Mouse (Mus musculus): ENCODE measurements at regions not wholly inside any gene's neighbourhood (a gene's known extent, or its start where the extent isn't known, plus 50 kb on each side); places are given as distances from the start of the nearest gene placed in this dataset.

GRCm38 (mm10) chr5:119099817-119100216 is 539.3 kb downstream of the Med13l start:
- no peaks in the 10 kb centered on the region for H3K36me3 ChIP-seq (ENCODE audit: control insufficient read depth, insufficient read depth)
- no peaks in the 10 kb centered on the region for H3K79me3 ChIP-seq (ENCODE audit: low read depth)
- TF ChIP-seq MYOD1 (IDR thresholded peaks at IDR 0.05; ENCODE audit: control insufficient read depth, insufficient read length, low read depth) (no peak), MYOG (IDR thresholded peaks at IDR 0.05; ENCODE audit: control insufficient read depth, extremely low read depth, insufficient read length) (no peak), CTCF (IDR thresholded peaks at IDR 0.05; ENCODE audit: control insufficient read depth, insufficient read depth, insufficient read length) (no peak), FOSL1 (IDR thresholded peaks at IDR 0.05; ENCODE audit: insufficient read depth, low read length, poor library complexity, severe bottlenecking) (no peak), MAX (IDR thresholded peaks at IDR 0.05) (no peak), USF1 (IDR thresholded peaks at IDR 0.05; ENCODE audit: low read depth) (no peak), CEBPB (IDR thresholded peaks at IDR 0.05; ENCODE audit: low read depth) (no peak)
- H3K4me3 ChIP-seq (ENCODE audit: insufficient read depth, poor library complexity, severe bottlenecking), result no peak overlapping the region
- H3ac ChIP-seq (ENCODE audit: control insufficient read depth, insufficient read length, low read depth), result no peak overlapping the region
- no peaks in the 10 kb centered on the region for H3K79me2 ChIP-seq (ENCODE audit: control insufficient read depth, insufficient read depth)
- no peaks in the 10 kb centered on the region for H3K27me3 ChIP-seq (ENCODE audit: control insufficient read depth, insufficient read depth, insufficient read length)

DNA sequence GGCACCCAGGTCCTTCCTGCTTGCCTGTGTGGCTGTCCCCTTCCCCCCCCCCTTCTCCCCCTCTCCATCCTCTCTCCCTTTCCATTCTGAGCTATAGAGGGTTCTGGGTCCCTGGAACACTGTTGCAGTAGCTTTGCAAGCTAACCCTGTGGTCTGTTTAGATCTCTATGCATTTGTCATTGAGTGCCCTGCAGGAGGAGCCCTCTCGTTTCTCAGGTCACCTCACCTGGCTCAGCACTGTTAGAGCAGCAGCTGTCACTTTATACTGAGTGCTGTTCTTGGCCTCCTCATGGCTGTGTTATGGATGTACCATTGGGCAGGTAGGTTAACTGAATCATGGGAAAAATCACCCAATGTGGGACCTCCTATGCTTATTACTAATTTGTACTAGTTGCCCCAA is 543.0 kb downstream of the Med13l start:
- no peaks in the 10 kb centered on the region for H3K36me3 ChIP-seq (ENCODE audit: control insufficient read depth, insufficient read depth)
- H3K4me3 ChIP-seq (ENCODE audit: insufficient read depth, poor library complexity, severe bottlenecking), result no peak overlapping the region
- no peaks in the 10 kb centered on the region for H3K27me3 ChIP-seq (ENCODE audit: control insufficient read depth, insufficient read depth, insufficient read length)
- H3K79me3 ChIP-seq (ENCODE audit: low read depth), result no peaks in the 10 kb centered on the region
- H3ac ChIP-seq (ENCODE audit: control insufficient read depth, insufficient read length, low read depth), result no peak overlapping the region
- no peak for TF ChIP-seq CTCF (IDR thresholded peaks at IDR 0.05; ENCODE audit: control insufficient read depth, insufficient read depth, insufficient read length)
- TF ChIP-seq MAX (IDR thresholded peaks at IDR 0.05), result no peak
- no peak for TF ChIP-seq MYOG (IDR thresholded peaks at IDR 0.05; ENCODE audit: control insufficient read depth, extremely low read depth, insufficient read length)
- no peak for TF ChIP-seq FOSL1 (IDR thresholded peaks at IDR 0.05; ENCODE audit: insufficient read depth, low read length, poor library complexity, severe bottlenecking)
- no peak for TF ChIP-seq USF1 (IDR thresholded peaks at IDR 0.05; ENCODE audit: low read depth)
- TF ChIP-seq CEBPB (IDR thresholded peaks at IDR 0.05; ENCODE audit: low read depth), result no peak
- TF ChIP-seq MYOD1 (IDR thresholded peaks at IDR 0.05; ENCODE audit: control insufficient read depth, insufficient read length, low read depth), result no peak
- H3K79me2 ChIP-seq (ENCODE audit: control insufficient read depth, insufficient read depth), result no peaks in the 10 kb centered on the region

DNA sequence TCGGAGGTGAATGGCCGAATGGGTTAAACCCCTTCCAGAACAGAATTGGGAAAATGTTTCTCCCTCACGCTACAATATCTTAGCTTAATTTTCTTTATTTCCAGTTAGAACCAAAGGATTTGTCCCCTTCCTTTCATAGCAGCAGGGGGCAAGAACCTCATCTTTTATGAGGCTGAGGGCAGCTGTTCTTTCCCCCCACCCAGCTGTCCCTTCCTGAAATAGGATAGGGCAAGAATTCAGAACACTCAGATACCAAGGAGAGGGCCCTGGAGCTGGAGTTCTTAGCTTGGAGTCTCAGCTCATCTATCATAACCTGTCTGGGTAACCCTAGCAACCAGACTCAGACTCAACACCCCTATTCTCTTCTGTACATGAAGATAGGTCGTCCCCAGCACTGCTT is 547.4 kb downstream of the Med13l start:
- Histone ChIP-seq H3K36me3 (ENCODE audit: control insufficient read depth, insufficient read depth) (no peaks in the 10 kb centered on the region), H3K79me2 (ENCODE audit: control insufficient read depth, insufficient read depth) (no peaks in the 10 kb centered on the region), H3K79me3 (ENCODE audit: low read depth) (no peaks in the 10 kb centered on the region), H3K27me3 (ENCODE audit: control insufficient read depth, insufficient read depth, insufficient read length) (no peaks in the 10 kb centered on the region), H3ac (ENCODE audit: control insufficient read depth, insufficient read length, low read depth) (no peak overlapping the region), H3K4me3 (ENCODE audit: insufficient read depth, poor library complexity, severe bottlenecking) (no peak overlapping the region)
- TF ChIP-seq CEBPB (IDR thresholded peaks at IDR 0.05; ENCODE audit: low read depth) (no peak), FOSL1 (IDR thresholded peaks at IDR 0.05; ENCODE audit: insufficient read depth, low read length, poor library complexity, severe bottlenecking) (no peak), USF1 (IDR thresholded peaks at IDR 0.05; ENCODE audit: low read depth) (no peak), MYOG (IDR thresholded peaks at IDR 0.05; ENCODE audit: control insufficient read depth, extremely low read depth, insufficient read length) (no peak), MYOD1 (IDR thresholded peaks at IDR 0.05; ENCODE audit: control insufficient read depth, insufficient read length, low read depth) (no peak), MAX (IDR thresholded peaks at IDR 0.05) (no peak), CTCF (IDR thresholded peaks at IDR 0.05; ENCODE audit: control insufficient read depth, insufficient read depth, insufficient read length) (no peak)

DNA sequence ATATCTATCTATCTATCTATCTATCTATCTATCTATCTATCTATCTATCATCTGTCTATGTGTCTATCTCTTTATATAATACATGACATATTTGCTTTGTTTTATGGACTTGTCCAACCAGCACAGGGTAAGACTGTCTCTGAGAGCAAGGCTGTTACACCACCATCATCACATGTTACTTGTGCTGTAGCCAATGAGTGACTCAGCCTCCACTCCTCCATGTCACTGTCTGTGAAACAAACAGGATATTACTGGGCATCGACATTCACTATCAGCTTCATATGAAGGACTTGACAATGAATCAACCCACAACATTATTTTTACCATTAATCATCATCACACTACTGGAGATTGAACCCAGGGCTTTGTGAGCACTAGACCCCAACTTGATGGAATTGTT is 549.0 kb downstream of the Med13l start:
- no peak overlapping the region for H3ac ChIP-seq (ENCODE audit: control insufficient read depth, insufficient read length, low read depth)
- no peaks in the 10 kb centered on the region for H3K36me3 ChIP-seq (ENCODE audit: control insufficient read depth, insufficient read depth)
- H3K79me3 ChIP-seq (ENCODE audit: low read depth), result no peaks in the 10 kb centered on the region
- TF ChIP-seq CTCF (IDR thresholded peaks at IDR 0.05; ENCODE audit: control insufficient read depth, insufficient read depth, insufficient read length), result no peak
- no peak for TF ChIP-seq CEBPB (IDR thresholded peaks at IDR 0.05; ENCODE audit: low read depth)
- no peak for TF ChIP-seq FOSL1 (IDR thresholded peaks at IDR 0.05; ENCODE audit: insufficient read depth, low read length, poor library complexity, severe bottlenecking)
- no peak for TF ChIP-seq USF1 (IDR thresholded peaks at IDR 0.05; ENCODE audit: low read depth)
- no peak for TF ChIP-seq MYOG (IDR thresholded peaks at IDR 0.05; ENCODE audit: control insufficient read depth, extremely low read depth, insufficient read length)
- no peak for TF ChIP-seq MYOD1 (IDR thresholded peaks at IDR 0.05; ENCODE audit: control insufficient read depth, insufficient read length, low read depth)
- TF ChIP-seq MAX (IDR thresholded peaks at IDR 0.05), result no peak
- H3K4me3 ChIP-seq (ENCODE audit: insufficient read depth, poor library complexity, severe bottlenecking), result no peak overlapping the region
- no peaks in the 10 kb centered on the region for H3K27me3 ChIP-seq (ENCODE audit: control insufficient read depth, insufficient read depth, insufficient read length)
- H3K79me2 ChIP-seq (ENCODE audit: control insufficient read depth, insufficient read depth), result no peaks in the 10 kb centered on the region

GRCm38 (mm10) chr5:119114074-119114473 is 553.6 kb downstream of the Med13l start:
- H3ac ChIP-seq (ENCODE audit: control insufficient read depth, insufficient read length, low read depth), result no peak overlapping the region
- TF ChIP-seq CEBPB (IDR thresholded peaks at IDR 0.05; ENCODE audit: low read depth), result no peak
- H3K79me3 ChIP-seq (ENCODE audit: low read depth), result no peaks in the 10 kb centered on the region
- H3K4me3 ChIP-seq (ENCODE audit: insufficient read depth, poor library complexity, severe bottlenecking), result no peak overlapping the region
- H3K36me3 ChIP-seq (ENCODE audit: control insufficient read depth, insufficient read depth), result no peaks in the 10 kb centered on the region
- H3K27me3 ChIP-seq (ENCODE audit: control insufficient read depth, insufficient read depth, insufficient read length), result no peaks in the 10 kb centered on the region
- H3K79me2 ChIP-seq (ENCODE audit: control insufficient read depth, insufficient read depth), result no peaks in the 10 kb centered on the region

GRCm38 (mm10) chr5:119125745-119126144 is 544.7 kb upstream of the Tbx3 start:
- Histone ChIP-seq H3K79me2 (ENCODE audit: control insufficient read depth, insufficient read depth) (no peaks in the 10 kb centered on the region), H3ac (ENCODE audit: control insufficient read depth, insufficient read length, low read depth) (no peak overlapping the region), H3K36me3 (ENCODE audit: control insufficient read depth, insufficient read depth) (no peaks in the 10 kb centered on the region), H3K27me3 (ENCODE audit: control insufficient read depth, insufficient read depth, insufficient read length) (no peaks in the 10 kb centered on the region), H3K79me3 (ENCODE audit: low read depth) (no peaks in the 10 kb centered on the region), H3K4me3 (ENCODE audit: insufficient read depth, poor library complexity, severe bottlenecking) (no peak overlapping the region)
- TF ChIP-seq CTCF (IDR thresholded peaks at IDR 0.05; ENCODE audit: control insufficient read depth, insufficient read depth, insufficient read length) (no peak), FOSL1 (IDR thresholded peaks at IDR 0.05; ENCODE audit: insufficient read depth, low read length, poor library complexity, severe bottlenecking) (no peak), MAX (IDR thresholded peaks at IDR 0.05) (no peak), USF1 (IDR thresholded peaks at IDR 0.05; ENCODE audit: low read depth) (no peak), CEBPB (IDR thresholded peaks at IDR 0.05; ENCODE audit: low read depth) (no peak), MYOG (IDR thresholded peaks at IDR 0.05; ENCODE audit: control insufficient read depth, extremely low read depth, insufficient read length) (no peak), MYOD1 (IDR thresholded peaks at IDR 0.05; ENCODE audit: control insufficient read depth, insufficient read length, low read depth) (no peak)
